Mouse (Mus musculus) left cerebral cortex, postnatal 4 days (tissue): Measurements from ENCODE around the gene Gm49486. TPM values are rescaled to one million over a fixed set of nuclear protein-coding genes. Genes with fewer than 3 reads are reported as not detected.

Experiments used
- DNase-seq: peaks from one replicate; pipeline ENCODE4 v3.0.0-alpha.2; 2022
- intact Hi-C: fragments of 180-260 bp; cut with DNase I; formaldehyde crosslinking; loops from one replicate; pipeline ENCODE4 v1.15.1; 2025
- total RNA-seq, 2 experiments: library from RNA; stranded (reverse); gene quantifications; 2 replicates each; pipeline ENCODE4 v1.2.3; 2021

Gene Gm49486
- total RNA-seq, 2 experiments from 2014 or later: 1.9 to 2.4 TPM

GRCm38 (mm10) chr15:79268521-79268920 is 39.3 kb downstream of the Gm49486 start:
- DNase-seq: no peak
- intact Hi-C loops: no loop called here

GRCm38 (mm10) chr15:79270317-79271123 is 41.3 kb downstream of the Gm49486 start:
- intact Hi-C loops: no loop called here

GRCm38 (mm10) chr15:79271124-79271746 is 42.0 kb downstream of the Gm49486 start:
- intact Hi-C loops: no loop called here

More at GRCm38 (mm10) chr15:79270317-79271123, 41.3 kb downstream of the Gm49486 start:
- DNase-seq: peak; percentile 62

GRCm38 (mm10) chr15:79273020-79273419 is 43.8 kb downstream of the Gm49486 start:
- intact Hi-C loops: no loop called here
- DNase-seq: no peak

More at GRCm38 (mm10) chr15:79271124-79271746, 42.0 kb downstream of the Gm49486 start:
- peak; percentile 53 for DNase-seq

GRCm38 (mm10) chr15:79277728-79278127 is 48.5 kb downstream of the Gm49486 start:
- intact Hi-C loops: no loop called here
- no peak for DNase-seq

- no peak for DNase-seq
- intact Hi-C loops: no loop called here
Measured at GRCm38 (mm10) chr15:79280209-79280608, 51.0 kb downstream of the Gm49486 start.

- no peak for DNase-seq
- intact Hi-C loops: no loop called here
Measured at GRCm38 (mm10) chr15:79280850-79281249, 51.7 kb downstream of the Gm49486 start.

GRCm38 (mm10) chr15:79281389-79281788 is 52.2 kb downstream of the Gm49486 start:
- intact Hi-C loops: no loop called here
- no peak for DNase-seq

GRCm38 (mm10) chr15:79282434-79282833 is 53.2 kb downstream of the Gm49486 start:
- intact Hi-C loops: no loop called here
- DNase-seq: no peak

GRCm38 (mm10) chr15:79283371-79283770 is 54.2 kb downstream of the Gm49486 start:
- no peak for DNase-seq
- intact Hi-C loops: no loop called here

GRCm38 (mm10) chr15:79285399-79285798 is 56.2 kb downstream of the Gm49486 start, which contains the start of gene Baiap2l2:
Baiap2l2 (minus strand) TSS chr15:79285537.
- DNase-seq: no peak
- intact Hi-C loops: no loop called here

GRCm38 (mm10) chr15:79286141-79286540 is 57.0 kb downstream of the Gm49486 start:
- intact Hi-C loops: no loop called here

GRCm38 (mm10) chr15:79287091-79287490 is 57.9 kb downstream of the Gm49486 start:
- intact Hi-C loops: no loop called here
- no peak for DNase-seq

More at GRCm38 (mm10) chr15:79286141-79286540, 57.0 kb downstream of the Gm49486 start:
- no peak for DNase-seq

- DNase-seq: no peak
- intact Hi-C loops: no loop called here
Measured at GRCm38 (mm10) chr15:79288387-79288786, 59.2 kb downstream of the Gm49486 start.

GRCm38 (mm10) chr15:79289441-79289840 is 60.2 kb downstream of the Gm49486 start:
- intact Hi-C loops: no loop called here

GRCm38 (mm10) chr15:79290340-79290739 is 61.1 kb downstream of the Gm49486 start:
- no peak for DNase-seq
- intact Hi-C loops: no loop called here

More at GRCm38 (mm10) chr15:79289441-79289840, 60.2 kb downstream of the Gm49486 start:
- DNase-seq: no peak

- intact Hi-C loops: no loop called here
- DNase-seq: no peak
Measured at GRCm38 (mm10) chr15:79292779-79293178, 63.6 kb downstream of the Gm49486 start.

- intact Hi-C loops: no loop called here
- DNase-seq: no peak
Measured at GRCm38 (mm10) chr15:79298553-79298952, 69.4 kb downstream of the Gm49486 start.

- DNase-seq: no peak
- intact Hi-C loops: no loop called here
Measured at GRCm38 (mm10) chr15:79299563-79300155, 70.5 kb downstream of the Gm49486 start.

- intact Hi-C loops: no loop called here
- no peak for DNase-seq
Measured at GRCm38 (mm10) chr15:79303725-79304124, 74.5 kb downstream of the Gm49486 start.

GRCm38 (mm10) chr15:79304832-79305231 is 75.6 kb downstream of the Gm49486 start:
- DNase-seq: no peak
- intact Hi-C loops: no loop called here
